Mouse (Mus musculus): ENCODE results near the gene Tbc1d17. TPM values are rescaled to one million over a fixed set of nuclear protein-coding genes. Genes with fewer than 3 reads are reported as not detected.
A peak's percentile ranks its signal among the peaks of the same experiment; 100 is the strongest.

Tbc1d17 gene
- polyA plus RNA-seq, 1 experiment from 2014 or later: 69.9 TPM

DNA sequence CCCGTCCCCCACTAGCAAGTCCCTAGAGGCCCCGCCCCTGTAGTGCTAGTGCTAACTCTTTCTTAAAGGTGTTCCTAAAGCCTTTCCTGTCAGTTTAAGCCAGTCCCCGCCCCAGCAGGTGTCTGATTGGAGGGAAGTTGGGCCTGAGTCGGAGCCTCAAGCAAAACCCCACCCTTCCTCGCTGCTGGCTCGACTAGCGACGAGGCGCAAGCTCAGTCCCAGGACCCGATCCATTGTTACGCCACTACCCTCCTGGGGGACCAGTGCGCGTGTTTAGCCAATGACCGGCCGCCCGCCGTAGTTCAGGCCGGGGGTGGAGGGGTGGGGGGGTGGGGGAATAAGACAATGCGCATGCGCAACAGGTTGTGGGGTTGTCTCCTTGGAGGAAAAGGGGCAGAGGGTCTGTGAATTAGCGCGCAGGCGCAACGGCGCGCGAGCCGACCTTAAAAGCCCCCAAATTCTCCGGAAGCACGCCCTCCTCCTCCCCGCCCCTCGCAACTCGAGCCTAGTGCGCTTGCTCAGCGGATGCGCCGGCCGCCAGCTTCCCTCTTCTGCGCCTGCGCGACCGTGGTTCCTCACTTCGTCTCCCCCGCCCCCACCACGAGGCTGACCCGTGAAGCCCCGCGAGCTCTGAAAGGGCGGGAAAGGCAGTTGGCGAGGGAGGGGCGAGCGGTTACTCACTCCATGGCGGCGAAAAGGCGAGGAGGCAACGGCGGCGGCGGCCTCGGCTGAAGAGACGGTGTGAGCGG is 33.0 kb downstream of the Tbc1d17 start, which contains the start of the genes Nup62 and Il4i1:
Gene Nup62 (plus strand): TSS at position 368 of the 749 bp plus-strand sequence.
Gene Il4i1 (plus strand): TSS at position 667 of the 749 bp plus-strand sequence.
- peak; percentile 100 for DNase-seq (ENCODE audit: low spot score)
- H3K4me2 ChIP-seq (ENCODE audit: low read depth, low read length, severe bottlenecking): peak within 1 kb of the TSS; percentile 73
- WGBS: under 1% methylated on average over 59 of the region's 62 CpGs
- H3K4me1 ChIP-seq (replicated peaks; ENCODE audit: control insufficient read depth, insufficient read depth, low read length): peaks cover 15% of the 10 kb centered on the region
- H3K4me3 ChIP-seq (ENCODE audit: low read depth, low read length): peak within 1 kb of the TSS; percentile 86
- ATAC-seq (replicated peaks; ENCODE audit: low FRiP score): peak; percentile 95
- H3K27ac ChIP-seq (ENCODE audit: low read depth, low read length): peak within 1 kb of the TSS; percentile 94
- H3K9ac ChIP-seq (ENCODE audit: low read length): peak within 1 kb of the TSS; percentile 98
- no peaks in the 10 kb centered on the region for H3K9me3 ChIP-seq (ENCODE audit: control insufficient read depth, low read length)
- no peaks in the 10 kb centered on the region for H3K27me3 ChIP-seq (ENCODE audit: control insufficient read depth, insufficient read depth, low read length)
- H3K36me3 ChIP-seq (ENCODE audit: control insufficient read depth, insufficient read depth, low read length): no peaks in the 10 kb centered on the region

DNA sequence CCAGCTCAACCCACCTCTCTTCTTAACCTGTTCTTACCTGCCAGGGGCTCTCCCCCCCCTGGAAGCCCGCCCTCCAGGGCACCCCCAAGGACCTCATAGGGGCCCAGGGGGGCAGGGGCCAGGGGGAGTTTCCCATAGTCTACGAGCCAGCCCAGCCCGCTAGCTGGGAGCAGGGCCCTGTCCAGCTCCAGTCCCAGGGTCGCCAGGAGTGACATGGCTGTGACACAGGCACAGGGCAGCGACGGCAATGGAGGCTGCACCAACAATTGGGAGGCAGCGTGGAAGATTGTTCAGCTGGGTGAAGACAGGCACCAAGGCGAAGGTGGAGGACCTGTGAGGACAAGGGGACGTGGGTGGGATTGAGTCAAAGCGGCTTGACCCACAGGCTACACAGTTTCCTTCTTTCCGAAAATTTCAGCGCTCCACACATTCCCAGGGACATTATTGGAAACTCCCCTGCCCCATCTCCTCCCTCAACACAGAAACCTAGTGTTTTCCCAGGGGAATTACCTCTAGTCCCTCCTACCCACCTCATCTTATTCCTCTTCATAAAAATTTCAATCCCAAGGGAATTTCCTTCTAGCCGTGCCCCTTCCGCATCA is 33.8 kb downstream of the Tbc1d17 start:
- Histone ChIP-seq H3K9ac (ENCODE audit: low read length) (peak overlapping the region; percentile 48), H3K36me3 (ENCODE audit: control insufficient read depth, insufficient read depth, low read length) (no peaks in the 10 kb centered on the region), H3K4me3 (ENCODE audit: low read depth, low read length) (peak overlapping the region; percentile 86), H3K4me2 (ENCODE audit: low read depth, low read length, severe bottlenecking) (peak overlapping the region; percentile 51), H3K27me3 (ENCODE audit: control insufficient read depth, insufficient read depth, low read length) (no peaks in the 10 kb centered on the region), H3K9me3 (ENCODE audit: control insufficient read depth, low read length) (no peaks in the 10 kb centered on the region), H3K4me1 (replicated peaks; ENCODE audit: control insufficient read depth, insufficient read depth, low read length) (peaks cover 15% of the 10 kb centered on the region), H3K27ac (ENCODE audit: low read depth, low read length) (peak overlapping the region; percentile 94)
- ATAC-seq (replicated peaks; ENCODE audit: low FRiP score) (0 out of 2 replicates have a peak, but pooled peaks have one; percentile 4), DNase-seq (ENCODE audit: low spot score) (peak; percentile 73)
- 23% methylated on average over 14 of the region's 14 CpGs for WGBS

DNA sequence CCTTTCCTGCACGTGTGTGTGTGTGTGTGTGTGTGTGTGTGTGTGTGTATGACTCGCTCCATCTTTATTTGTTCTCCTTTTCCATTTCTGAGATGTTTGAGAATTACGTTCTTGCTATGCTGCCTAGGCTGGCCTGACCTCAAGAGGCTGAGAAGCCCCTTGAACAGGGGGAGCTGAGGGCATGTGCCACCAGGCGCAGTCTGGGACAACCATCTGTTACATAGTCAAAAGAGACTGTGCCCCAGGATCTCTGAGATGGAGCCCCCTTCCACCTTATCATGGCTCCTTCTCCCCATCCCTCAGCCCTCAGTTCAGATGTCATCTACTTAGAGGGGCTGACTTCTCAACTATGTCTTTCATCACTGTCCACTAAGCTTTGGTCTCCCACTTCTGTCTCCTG is 34.5 kb downstream of the Tbc1d17 start:
- Histone ChIP-seq H3K4me1 (replicated peaks; ENCODE audit: control insufficient read depth, insufficient read depth, low read length) (peaks cover 15% of the 10 kb centered on the region), H3K27ac (ENCODE audit: low read depth, low read length) (no peak overlapping the region), H3K9ac (ENCODE audit: low read length) (no peak overlapping the region), H3K27me3 (ENCODE audit: control insufficient read depth, insufficient read depth, low read length) (no peaks in the 10 kb centered on the region), H3K36me3 (ENCODE audit: control insufficient read depth, insufficient read depth, low read length) (no peaks in the 10 kb centered on the region), H3K4me3 (ENCODE audit: low read depth, low read length) (no peak overlapping the region), H3K4me2 (ENCODE audit: low read depth, low read length, severe bottlenecking) (no peak overlapping the region), H3K9me3 (ENCODE audit: control insufficient read depth, low read length) (no peaks in the 10 kb centered on the region)
- no peak for ATAC-seq (replicated peaks; ENCODE audit: low FRiP score)
- peak; percentile 35 for DNase-seq (ENCODE audit: low spot score)
- 98% methylated on average over 4 of the region's 4 CpGs for WGBS

DNA sequence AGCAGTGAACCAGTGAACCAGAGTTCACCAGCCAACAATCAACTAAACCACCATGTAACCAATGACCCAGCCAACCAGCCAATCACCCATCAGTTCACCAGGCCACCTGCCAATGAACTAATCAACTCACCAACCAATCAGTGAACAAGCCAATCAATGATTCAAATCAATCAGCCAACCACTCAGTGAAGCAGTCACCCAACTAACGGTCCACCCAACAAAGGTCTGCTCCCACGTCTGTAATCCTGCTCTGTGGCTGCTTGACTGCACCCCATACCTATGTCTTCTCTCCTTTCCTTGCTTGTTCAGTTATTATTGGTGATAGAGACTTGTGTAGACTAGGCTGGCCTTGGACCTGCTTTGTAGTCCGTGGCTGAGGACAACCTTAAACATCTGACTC is 34.9 kb downstream of the Tbc1d17 start:
- no peak overlapping the region for H3K27ac ChIP-seq (ENCODE audit: low read depth, low read length)
- H3K4me1 ChIP-seq (replicated peaks; ENCODE audit: control insufficient read depth, insufficient read depth, low read length): peaks cover 13% of the 10 kb centered on the region
- ATAC-seq (replicated peaks; ENCODE audit: low FRiP score) (no peak), DNase-seq (ENCODE audit: low spot score) (peak; percentile 38)
- no peak overlapping the region for H3K9ac ChIP-seq (ENCODE audit: low read length)
- 99% methylated on average over 3 of the region's 3 CpGs for WGBS
- no peak overlapping the region for H3K4me2 ChIP-seq (ENCODE audit: low read depth, low read length, severe bottlenecking)
- H3K36me3 ChIP-seq (ENCODE audit: control insufficient read depth, insufficient read depth, low read length): no peaks in the 10 kb centered on the region
- H3K4me3 ChIP-seq (ENCODE audit: low read depth, low read length): no peak overlapping the region
- H3K27me3 ChIP-seq (ENCODE audit: control insufficient read depth, insufficient read depth, low read length): no peaks in the 10 kb centered on the region
- no peaks in the 10 kb centered on the region for H3K9me3 ChIP-seq (ENCODE audit: control insufficient read depth, low read length)

DNA sequence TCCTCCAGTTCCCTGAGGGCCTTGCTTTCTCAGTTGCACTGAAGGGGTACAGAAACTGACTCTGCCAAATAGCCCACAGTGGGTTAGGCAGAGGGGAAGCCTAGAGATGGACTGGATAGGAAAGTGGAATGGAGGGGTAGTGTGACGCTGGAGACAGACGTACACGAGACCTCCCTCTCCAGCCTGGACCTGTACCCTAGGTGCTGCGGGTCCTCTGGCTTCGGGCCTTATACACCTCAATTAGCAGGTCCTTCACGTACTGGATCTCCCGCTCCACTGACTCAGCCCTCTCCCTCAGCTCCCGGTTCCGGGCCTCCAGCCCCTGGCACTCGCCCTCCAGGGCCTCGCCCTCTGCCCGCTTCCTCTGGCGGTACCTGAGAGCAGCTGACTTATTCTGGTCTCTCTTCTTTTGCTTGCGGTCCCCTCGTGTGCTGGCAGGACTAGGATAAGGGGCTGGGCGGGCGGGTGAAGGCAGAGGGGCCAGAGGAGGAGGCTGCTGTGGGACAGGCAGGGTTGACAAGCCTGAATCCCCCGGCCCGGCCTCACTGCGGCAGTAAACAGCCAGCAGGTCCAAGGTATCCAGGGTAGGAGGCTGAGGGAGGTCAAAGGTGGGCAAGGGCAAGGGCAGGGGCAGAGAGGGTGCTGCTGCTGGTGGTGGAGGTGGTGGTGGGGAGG is 36.1 kb downstream of the Tbc1d17 start:
- no peaks in the 10 kb centered on the region for H3K9me3 ChIP-seq (ENCODE audit: control insufficient read depth, low read length)
- peaks cover 4% of the 10 kb centered on the region for H3K4me1 ChIP-seq (replicated peaks; ENCODE audit: control insufficient read depth, insufficient read depth, low read length)
- WGBS: 92% methylated on average over 18 of the region's 20 CpGs
- H3K4me2 ChIP-seq (ENCODE audit: low read depth, low read length, severe bottlenecking): no peak overlapping the region
- ATAC-seq (replicated peaks; ENCODE audit: low FRiP score) (no peak), DNase-seq (ENCODE audit: low spot score) (peak; percentile 45)
- H3K9ac ChIP-seq (ENCODE audit: low read length): no peak overlapping the region
- H3K27me3 ChIP-seq (ENCODE audit: control insufficient read depth, insufficient read depth, low read length): no peaks in the 10 kb centered on the region
- H3K36me3 ChIP-seq (ENCODE audit: control insufficient read depth, insufficient read depth, low read length): no peaks in the 10 kb centered on the region
- no peak overlapping the region for H3K27ac ChIP-seq (ENCODE audit: low read depth, low read length)
- H3K4me3 ChIP-seq (ENCODE audit: low read depth, low read length): no peak overlapping the region

DNA sequence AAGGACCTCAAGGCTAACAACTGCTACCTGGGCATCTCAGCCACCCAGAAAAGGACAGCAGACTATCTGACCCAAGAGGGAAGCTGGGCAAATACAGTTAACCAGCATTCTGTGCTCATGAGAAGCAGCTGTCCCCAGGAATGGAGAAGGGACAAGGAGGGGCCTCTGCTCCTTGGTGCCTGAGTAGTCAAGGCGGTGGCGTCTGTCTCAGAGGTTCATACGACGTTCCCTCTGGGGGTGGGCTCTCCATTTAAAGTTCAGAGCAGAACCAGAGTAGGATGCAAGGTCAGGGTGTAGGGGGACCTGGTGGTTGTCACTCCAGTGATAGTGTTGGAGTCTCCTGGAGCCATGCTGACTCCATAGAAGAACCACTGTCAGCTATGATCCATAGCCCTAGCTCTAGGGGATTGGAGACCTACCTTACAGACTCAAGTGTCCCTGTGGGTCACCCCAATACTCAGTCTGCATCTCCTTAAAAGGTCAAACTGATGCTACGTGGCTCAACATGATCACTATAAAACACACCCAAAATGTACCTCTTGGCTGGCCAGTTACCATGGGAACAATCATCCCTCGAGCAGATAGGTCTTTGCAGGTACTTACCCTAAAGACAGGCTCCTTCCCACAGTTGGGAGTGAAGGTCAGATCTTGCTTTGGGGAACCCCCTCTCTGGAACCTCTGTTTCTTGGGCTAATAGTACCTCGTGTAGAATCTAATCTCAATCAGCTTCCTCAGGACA is 37.9 kb downstream of the Tbc1d17 start:
- Histone ChIP-seq H3K9me3 (ENCODE audit: control insufficient read depth, low read length) (no peaks in the 10 kb centered on the region), H3K4me1 (replicated peaks; ENCODE audit: control insufficient read depth, insufficient read depth, low read length) (peaks cover 4% of the 10 kb centered on the region), H3K4me2 (ENCODE audit: low read depth, low read length, severe bottlenecking) (no peak overlapping the region), H3K4me3 (ENCODE audit: low read depth, low read length) (no peak overlapping the region), H3K9ac (ENCODE audit: low read length) (no peak overlapping the region), H3K36me3 (ENCODE audit: control insufficient read depth, insufficient read depth, low read length) (no peaks in the 10 kb centered on the region), H3K27me3 (ENCODE audit: control insufficient read depth, insufficient read depth, low read length) (no peaks in the 10 kb centered on the region), H3K27ac (ENCODE audit: low read depth, low read length) (no peak overlapping the region)
- WGBS: 94% methylated on average over 7 of the region's 7 CpGs
- ATAC-seq (replicated peaks; ENCODE audit: low FRiP score) (no peak), DNase-seq (ENCODE audit: low spot score) (no peak)

DNA sequence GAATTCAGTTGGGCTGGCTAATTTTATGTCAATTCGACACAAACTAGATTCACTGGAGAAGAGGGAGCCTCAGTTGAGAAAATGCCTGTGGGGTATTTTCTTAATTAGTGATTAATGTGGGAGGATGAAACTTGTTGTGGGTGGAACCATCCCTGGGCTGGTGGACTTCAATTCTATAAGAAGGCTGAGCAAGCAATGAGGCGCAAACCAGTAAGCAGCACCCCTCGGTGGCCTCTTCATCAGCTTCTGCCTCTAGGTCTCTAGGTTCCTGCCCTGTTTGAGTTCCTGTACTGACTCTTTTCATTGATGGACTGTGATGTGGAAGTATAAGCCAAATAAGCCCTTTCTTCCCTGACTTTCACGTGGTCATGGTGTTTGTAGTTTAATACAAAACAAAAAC is 38.5 kb downstream of the Tbc1d17 start:
- WGBS: 86% methylated on average over 4 of the region's 4 CpGs
- Histone ChIP-seq H3K36me3 (ENCODE audit: control insufficient read depth, insufficient read depth, low read length) (no peaks in the 10 kb centered on the region), H3K4me3 (ENCODE audit: low read depth, low read length) (no peak overlapping the region), H3K27me3 (ENCODE audit: control insufficient read depth, insufficient read depth, low read length) (no peaks in the 10 kb centered on the region), H3K9me3 (ENCODE audit: control insufficient read depth, low read length) (no peaks in the 10 kb centered on the region), H3K9ac (ENCODE audit: low read length) (no peak overlapping the region), H3K4me2 (ENCODE audit: low read depth, low read length, severe bottlenecking) (no peak overlapping the region), H3K27ac (ENCODE audit: low read depth, low read length) (no peak overlapping the region), H3K4me1 (replicated peaks; ENCODE audit: control insufficient read depth, insufficient read depth, low read length) (peaks cover 4% of the 10 kb centered on the region)
- ATAC-seq (replicated peaks; ENCODE audit: low FRiP score) (no peak), DNase-seq (ENCODE audit: low spot score) (no peak)

DNA sequence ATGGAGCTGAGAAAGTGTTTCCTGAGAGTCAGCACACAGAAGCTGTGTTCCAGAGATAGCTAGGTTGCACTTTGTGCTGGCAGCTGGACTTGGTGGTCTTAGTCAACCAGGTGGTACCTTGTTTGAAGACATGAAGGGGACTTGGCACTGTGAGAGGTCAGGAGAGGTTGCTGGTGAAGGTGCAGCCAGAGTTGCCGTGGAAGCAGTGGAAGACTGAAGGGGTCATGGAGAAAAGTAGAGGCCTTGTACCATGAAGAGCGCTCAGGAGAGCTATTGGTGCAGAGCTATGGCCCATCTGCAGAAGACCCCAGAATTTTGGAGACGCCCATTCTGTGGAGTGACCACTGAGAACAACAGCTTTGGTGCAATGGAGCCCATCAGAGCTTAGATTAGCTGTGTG is 39.4 kb downstream of the Tbc1d17 start:
- H3K9me3 ChIP-seq (ENCODE audit: control insufficient read depth, low read length): no peaks in the 10 kb centered on the region
- ATAC-seq (replicated peaks; ENCODE audit: low FRiP score): no peak
- no peaks in the 10 kb centered on the region for H3K4me1 ChIP-seq (replicated peaks; ENCODE audit: control insufficient read depth, insufficient read depth, low read length)
- no peak overlapping the region for H3K9ac ChIP-seq (ENCODE audit: low read length)
- no peak overlapping the region for H3K4me2 ChIP-seq (ENCODE audit: low read depth, low read length, severe bottlenecking)
- no peak overlapping the region for H3K4me3 ChIP-seq (ENCODE audit: low read depth, low read length)
- H3K27me3 ChIP-seq (ENCODE audit: control insufficient read depth, insufficient read depth, low read length): no peaks in the 10 kb centered on the region
- WGBS: 92% methylated on average over 3 of the region's 3 CpGs
- H3K27ac ChIP-seq (ENCODE audit: low read depth, low read length): no peak overlapping the region
- no peaks in the 10 kb centered on the region for H3K36me3 ChIP-seq (ENCODE audit: control insufficient read depth, insufficient read depth, low read length)
- DNase-seq (ENCODE audit: low spot score): no peak

All from forebrain, embryonic 11.5 days (tissue).